Mouse (Mus musculus) myocyte (in vitro differentiated cells): ENCODE measurements at regions not wholly inside any gene's neighbourhood (a gene's known extent, or its start where the extent isn't known, plus 50 kb on each side); places are given as distances from the start of the nearest gene placed in this dataset.

Experiments used
- H3K27me3 ChIP-seq: one replicate; pipeline ENCODE4 v1.6.1; 2011; ENCODE audit not compliant: control insufficient read depth, insufficient read depth, insufficient read length
- H3K36me3 ChIP-seq: one replicate; pipeline ENCODE4 v1.6.1; 2011; ENCODE audit not compliant: control insufficient read depth, insufficient read depth
- H3K4me2 ChIP-seq: one replicate; pipeline ENCODE4 v1.6.1; 2011; ENCODE audit warnings: low read depth, control low read depth
- H3K4me3 ChIP-seq: one replicate; pipeline ENCODE4 v1.5.1; 2011; ENCODE audit warnings: mild to moderate bottlenecking, control low read depth, moderate library complexity
- H3K79me2 ChIP-seq: one replicate; pipeline ENCODE4 v1.6.1; 2011; ENCODE audit not compliant: control insufficient read depth, insufficient read depth
- H3ac ChIP-seq: one replicate; pipeline ENCODE4 v1.6.1; 2011; ENCODE audit not compliant: control insufficient read depth, insufficient read length
- CEBPB ChIP-seq: IDR thresholded peaks from 2 replicates; pipeline ENCODE4 v1.6.1; 2011; ENCODE audit warnings: mild to moderate bottlenecking, moderate library complexity; ENCODE audit not compliant: poor library complexity, insufficient read depth, severe bottlenecking
- E2F4 ChIP-seq: IDR thresholded peaks from one replicate; pipeline ENCODE4 v1.6.1; 2011; ENCODE audit warnings: mild to moderate bottlenecking, control low read depth, moderate library complexity; ENCODE audit not compliant: insufficient read depth
- MAX ChIP-seq: IDR thresholded peaks from one replicate; pipeline ENCODE4 v1.6.1; 2011; ENCODE audit warnings: low read depth, mild to moderate bottlenecking, control low read depth
- MYOD1 ChIP-seq, 3 experiments: IDR thresholded peaks; one replicate each; pipeline ENCODE4 v1.6.1; 2011; ENCODE audit warnings: control low read depth in 2 of 3, low read depth in 2 of 3, mild to moderate bottlenecking in 2 of 3, moderate library complexity in 1 of 3; ENCODE audit not compliant: insufficient read length in 2 of 3, control insufficient read depth in 1 of 3
- MYOG ChIP-seq, 3 experiments: IDR thresholded peaks; one replicate each; pipeline ENCODE4 v1.6.1; 2011; ENCODE audit warnings: control low read depth in 2 of 3, low read depth in 2 of 3, mild to moderate bottlenecking in 2 of 3; ENCODE audit not compliant: insufficient read length in 2 of 3, control insufficient read depth in 1 of 3, insufficient read depth in 1 of 3
- POLR2A ChIP-seq: IDR thresholded peaks from one replicate; pipeline ENCODE4 v1.6.1; 2011; ENCODE audit warnings: low read depth, mild to moderate bottlenecking, control low read depth, moderate library complexity; ENCODE audit not compliant: insufficient read length
- POLR2AphosphoS2 ChIP-seq: IDR thresholded peaks from one replicate; pipeline ENCODE4 v1.6.1; 2011; ENCODE audit warnings: low read depth, control low read depth; ENCODE audit not compliant: insufficient read length
- REST ChIP-seq: IDR thresholded peaks from one replicate; pipeline ENCODE4 v1.6.1; 2011; ENCODE audit warnings: mild to moderate bottlenecking, control low read depth, moderate library complexity; ENCODE audit not compliant: insufficient read depth, insufficient read length
- SRF ChIP-seq: IDR thresholded peaks from one replicate; pipeline ENCODE4 v1.6.1; 2011; ENCODE audit warnings: low read depth; ENCODE audit not compliant: control insufficient read depth, insufficient read length
- TCF12 ChIP-seq: IDR thresholded peaks from one replicate; pipeline ENCODE4 v1.6.1; 2011; ENCODE audit warnings: mild to moderate bottlenecking, control low read depth; ENCODE audit not compliant: poor library complexity, insufficient read depth, severe bottlenecking
- TCF3 ChIP-seq: IDR thresholded peaks from one replicate; pipeline ENCODE4 v1.6.1; 2011; ENCODE audit warnings: low read depth, control low read depth; ENCODE audit not compliant: insufficient read length
- USF1 ChIP-seq: IDR thresholded peaks from one replicate; pipeline ENCODE4 v1.6.1; 2011; ENCODE audit warnings: low read depth, mild to moderate bottlenecking, control low read depth, moderate library complexity

DNA sequence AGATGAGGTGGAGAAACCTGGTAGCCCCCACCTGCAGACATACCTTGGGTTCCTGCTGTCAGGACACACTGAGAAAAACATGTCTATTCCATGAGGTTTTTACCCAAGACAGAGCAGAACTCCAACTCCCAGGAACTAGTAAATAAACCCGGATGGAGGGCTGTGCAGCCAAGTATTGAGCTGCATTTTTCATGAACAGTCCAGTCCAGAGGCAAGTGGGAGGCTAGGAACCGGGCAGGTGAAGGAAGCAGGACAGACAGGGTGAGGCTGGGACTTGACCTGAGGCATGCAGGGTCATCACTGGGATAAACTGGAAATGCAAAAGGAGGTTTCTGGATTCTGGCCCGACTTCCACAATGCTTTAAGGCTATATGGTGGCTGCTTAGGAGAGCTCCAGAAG, 114.8 kb upstream of the Lrig1 start:
- Histone ChIP-seq H3K79me2 (no peaks in the 10 kb centered on the region), H3K36me3 (no peaks in the 10 kb centered on the region), H3K4me2 (no peak overlapping the region), H3K27me3 (peaks cover 14% of the 10 kb centered on the region), H3K4me3 (no peak overlapping the region), H3ac (no peak overlapping the region)
- no peak for TF ChIP-seq CEBPB
- TF ChIP-seq POLR2AphosphoS2 = no peak
- no peak for TF ChIP-seq TCF3
- TF ChIP-seq POLR2A = no peak
- no peak for TF ChIP-seq REST
- TF ChIP-seq MYOG (IDR thresholded peaks at IDR 0.05; ENCODE audit: control insufficient read depth in 1 of 3, insufficient read depth in 1 of 3, insufficient read length in 2 of 3, low read depth in 2 of 3) = no peak
- no peak for TF ChIP-seq MYOD1 (IDR thresholded peaks at IDR 0.05; ENCODE audit: control insufficient read depth in 1 of 3, insufficient read length in 2 of 3, low read depth in 2 of 3)
- no peak for TF ChIP-seq SRF
- no peak for TF ChIP-seq TCF12
- no peak for TF ChIP-seq E2F4
- TF ChIP-seq USF1 = no peak
- no peak for TF ChIP-seq MAX

DNA sequence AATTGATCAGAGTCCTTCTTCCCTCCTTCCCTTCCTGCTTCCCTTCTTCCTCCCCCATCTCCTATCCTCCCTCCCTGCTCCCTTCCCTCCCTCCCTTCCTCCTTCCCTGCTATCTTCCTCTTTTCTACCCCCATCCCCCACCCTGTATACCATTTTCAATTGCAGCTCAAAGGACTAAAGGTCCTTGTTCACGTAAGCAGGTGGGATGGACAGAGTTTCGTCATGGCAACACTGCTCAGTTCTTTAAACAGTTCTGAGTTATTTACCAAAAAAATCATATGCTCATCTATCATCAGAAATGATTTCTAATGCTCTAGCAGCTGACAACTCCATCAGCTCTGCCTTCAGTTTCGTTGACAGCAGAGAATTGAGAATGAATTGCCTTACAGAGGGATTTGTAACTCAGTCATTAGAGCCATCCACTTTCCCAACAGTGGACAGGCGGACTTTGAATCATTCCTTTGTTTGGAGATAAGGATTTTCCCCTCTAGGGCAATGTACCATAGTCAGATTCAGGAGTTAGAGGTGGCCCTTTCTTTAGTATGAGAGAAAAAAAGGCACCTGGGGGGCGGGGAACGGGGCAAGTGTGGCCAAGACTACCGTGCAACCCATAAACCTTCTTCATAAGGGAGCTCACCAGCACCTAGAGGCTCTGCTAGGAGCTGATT, 113.7 kb upstream of the Lrig1 start:
- no peak overlapping the region for H3K4me2 ChIP-seq
- no peaks in the 10 kb centered on the region for H3K36me3 ChIP-seq
- TF ChIP-seq SRF (no peak), POLR2A (no peak), MAX (no peak), MYOG (IDR thresholded peaks at IDR 0.05; ENCODE audit: control insufficient read depth in 1 of 3, insufficient read depth in 1 of 3, insufficient read length in 2 of 3, low read depth in 2 of 3) (no peak), CEBPB (no peak), E2F4 (no peak), TCF3 (no peak), MYOD1 (IDR thresholded peaks at IDR 0.05; ENCODE audit: control insufficient read depth in 1 of 3, insufficient read length in 2 of 3, low read depth in 2 of 3) (no peak), POLR2AphosphoS2 (no peak)
- H3ac ChIP-seq = no peak overlapping the region
- H3K4me3 ChIP-seq = no peak overlapping the region
- H3K27me3 ChIP-seq = peaks cover 12% of the 10 kb centered on the region
- H3K79me2 ChIP-seq = no peaks in the 10 kb centered on the region

DNA sequence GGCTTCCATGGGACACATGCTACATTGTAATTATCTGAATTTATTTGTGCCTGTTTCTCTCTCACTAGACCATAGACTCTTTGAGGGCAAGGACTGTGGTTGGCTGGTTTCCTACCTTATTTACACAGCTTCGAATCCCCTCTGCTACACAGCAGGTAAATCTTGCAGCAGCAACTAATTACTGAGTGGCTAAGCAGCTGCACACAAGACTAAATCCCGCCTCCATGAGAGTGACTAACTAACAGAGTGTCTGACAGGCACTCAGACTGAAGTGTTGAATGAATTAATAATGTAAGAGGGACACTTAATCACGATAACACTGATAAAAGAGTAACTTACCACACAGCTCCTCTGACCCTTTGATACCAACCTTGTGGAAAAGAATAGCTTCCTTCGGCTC, 111.9 kb upstream of the Lrig1 start:
- Histone ChIP-seq H3K27me3 (peaks cover 6% of the 10 kb centered on the region), H3K4me3 (no peak overlapping the region), H3ac (no peak overlapping the region), H3K4me2 (no peak overlapping the region), H3K79me2 (no peaks in the 10 kb centered on the region), H3K36me3 (no peaks in the 10 kb centered on the region)
- TF ChIP-seq E2F4 (no peak), MYOD1 (IDR thresholded peaks at IDR 0.05; ENCODE audit: control insufficient read depth in 1 of 3, insufficient read length in 2 of 3, low read depth in 2 of 3) (no peak), POLR2AphosphoS2 (no peak), MAX (no peak), TCF12 (no peak), CEBPB (no peak), TCF3 (no peak), SRF (no peak), USF1 (no peak), MYOG (IDR thresholded peaks at IDR 0.05; ENCODE audit: control insufficient read depth in 1 of 3, insufficient read depth in 1 of 3, insufficient read length in 2 of 3, low read depth in 2 of 3) (no peak)

DNA sequence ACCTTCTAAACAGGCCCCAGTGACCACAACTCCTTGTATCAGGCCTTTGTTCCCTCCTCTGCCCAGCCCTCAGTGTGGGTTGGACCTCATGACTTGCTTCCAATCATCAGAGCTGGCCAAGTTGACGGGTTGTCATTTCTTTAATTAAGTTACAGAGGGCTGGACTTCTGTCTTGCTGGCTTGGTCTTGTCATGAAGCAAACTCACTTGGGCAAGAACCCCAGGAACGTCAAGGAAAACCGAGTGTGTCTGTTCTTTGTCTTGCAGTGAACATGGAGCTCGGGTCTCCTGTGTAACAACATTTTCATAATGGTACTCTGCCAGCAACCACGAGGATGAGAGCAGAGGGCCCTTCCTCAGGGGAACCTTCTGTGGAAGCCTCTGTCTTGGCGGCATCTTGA, 107.3 kb upstream of the Lrig1 start:
- no peaks in the 10 kb centered on the region for H3K27me3 ChIP-seq
- H3K79me2 ChIP-seq = no peaks in the 10 kb centered on the region
- TF ChIP-seq USF1 (no peak), MAX (no peak), SRF (no peak), TCF12 (no peak), POLR2AphosphoS2 (no peak), POLR2A (no peak), E2F4 (no peak), REST (no peak), TCF3 (no peak), MYOG (IDR thresholded peaks at IDR 0.05; ENCODE audit: control insufficient read depth in 1 of 3, insufficient read depth in 1 of 3, insufficient read length in 2 of 3, low read depth in 2 of 3) (no peak), CEBPB (no peak), MYOD1 (IDR thresholded peaks at IDR 0.05; ENCODE audit: control insufficient read depth in 1 of 3, insufficient read length in 2 of 3, low read depth in 2 of 3) (no peak)
- no peaks in the 10 kb centered on the region for H3K36me3 ChIP-seq
- no peak overlapping the region for H3K4me3 ChIP-seq
- no peak overlapping the region for H3ac ChIP-seq
- H3K4me2 ChIP-seq = no peak overlapping the region
